Mouse (Mus musculus) cerebellum, adult 2 months (tissue): ENCODE results near the gene Setd5. TPM values are rescaled to one million over a fixed set of nuclear protein-coding genes. Genes with fewer than 3 reads are reported as not detected.

Source experiments
- DNase-seq, 2 experiments: peaks; one replicate each; pipeline ENCODE4 v3.0.0; 2021
- H3K27ac ChIP-seq: fragments of 200-500 bp; 2 replicates; pipeline ENCODE4 v1.5.1; 2012; ENCODE audit warnings: low read length, control low read depth, inconsistent platforms; ENCODE audit not compliant: insufficient read depth
- H3K27me3 ChIP-seq: fragments of 200-500 bp; 2 replicates; pipeline ENCODE4 v1.6.1; 2012; ENCODE audit warnings: inconsistent platforms, mild to moderate bottlenecking, low read length, moderate library complexity; ENCODE audit not compliant: control insufficient read depth, insufficient read depth
- H3K4me1 ChIP-seq: fragments of 200-500 bp; 2 replicates; pipeline ENCODE4 v1.6.1; 2011; ENCODE audit warnings: low read length; ENCODE audit not compliant: control insufficient read depth, insufficient read depth
- H3K4me3 ChIP-seq: fragments of 200-500 bp; replicated peaks from 2 replicates; pipeline ENCODE3; 2011; ENCODE audit warnings: mild to moderate bottlenecking, low read depth, low read length, control low read depth; ENCODE audit not compliant: insufficient read depth
- CTCF ChIP-seq: fragments of 200-500 bp; IDR thresholded peaks from 2 replicates; pipeline ENCODE4 v1.5.1; 2011; ENCODE audit warnings: low read depth, mild to moderate bottlenecking, control low read depth, low read length, moderate library complexity, borderline replicate concordance; ENCODE audit not compliant: insufficient read depth
- POLR2A ChIP-seq: fragments of 200-500 bp; IDR thresholded peaks from 2 replicates; pipeline ENCODE4 v1.6.1; 2011; ENCODE audit warnings: low read length, control low read depth, borderline replicate concordance; ENCODE audit not compliant: insufficient read depth
- WGBS: fragments of 180-500 bp; shearing (Covaris S2); methylation state at CpG from one replicate; pipeline ENCODE4 v1.1.7; 2018; 5-methylcytosine and 5-hydroxymethylcytosine counted together
- polyA plus RNA-seq: library from polyadenylated mRNA; depleted of rRNA; stranded (reverse); fragments of >200 nt; gene quantifications from 2 replicates; pipeline ENCODE4 v1.2.3, GENCODE M21; 2012

The Setd5 gene
- polyA plus RNA-seq, 1 experiment, result 58.9 TPM

GRCm38 (mm10) chr6:113109956-113110355 is 32.8 kb downstream of the Setd5 start:
- H3K27ac ChIP-seq, result no peak overlapping the region
- no peak for TF ChIP-seq POLR2A
- TF ChIP-seq CTCF, result no peak
- no peaks in the 10 kb centered on the region for H3K4me1 ChIP-seq
- no peaks in the 10 kb centered on the region for H3K27me3 ChIP-seq
- 90% methylated on average over 7 of the region's 7 CpGs for WGBS
- no peak for DNase-seq
- no peak overlapping the region for H3K4me3 ChIP-seq

- 92% methylated on average over 10 of the region's 10 CpGs for WGBS
- TF ChIP-seq POLR2A (no peak), CTCF (no peak)
These were observed 43.6 kb downstream of the Setd5 start for GRCm38 (mm10) chr6:113120806-113121205.

GRCm38 (mm10) chr6:113133360-113133759 is 56.2 kb downstream of the Setd5 start:
- no peak for TF ChIP-seq POLR2A
- TF ChIP-seq CTCF, result no peak

More at GRCm38 (mm10) chr6:113120806-113121205, 43.6 kb downstream of the Setd5 start:
- H3K27me3 ChIP-seq, result no peaks in the 10 kb centered on the region
- DNase-seq, result no peak
- H3K4me3 ChIP-seq, result no peak overlapping the region
- no peaks in the 10 kb centered on the region for H3K4me1 ChIP-seq
- no peak overlapping the region for H3K27ac ChIP-seq

GRCm38 (mm10) chr6:113141389-113142094 is 64.4 kb downstream of the Setd5 start:
- no peak for DNase-seq
- TF ChIP-seq CTCF (no peak), POLR2A (no peak)
- Histone ChIP-seq H3K27me3 (no peaks in the 10 kb centered on the region), H3K4me1 (no peaks in the 10 kb centered on the region), H3K4me3 (no peak overlapping the region), H3K27ac (no peak overlapping the region)
- WGBS, result 73% methylated on average over 1 of the region's 1 CpGs

More at GRCm38 (mm10) chr6:113133360-113133759, 56.2 kb downstream of the Setd5 start:
- no peak overlapping the region for H3K4me3 ChIP-seq
- no peak overlapping the region for H3K27ac ChIP-seq
- WGBS, result 64% methylated on average over 2 of the region's 2 CpGs
- no peaks in the 10 kb centered on the region for H3K4me1 ChIP-seq
- no peak for DNase-seq
- no peaks in the 10 kb centered on the region for H3K27me3 ChIP-seq

GRCm38 (mm10) chr6:113144764-113145163 is 67.6 kb downstream of the Setd5 start:
- no peak for DNase-seq
- H3K27me3 ChIP-seq, result no peaks in the 10 kb centered on the region

GRCm38 (mm10) chr6:113145249-113145648 is 68.1 kb downstream of the Setd5 start:
- Histone ChIP-seq H3K27ac (no peak overlapping the region), H3K27me3 (no peaks in the 10 kb centered on the region), H3K4me1 (no peaks in the 10 kb centered on the region), H3K4me3 (no peak overlapping the region)
- TF ChIP-seq CTCF, result no peak
- no peak for TF ChIP-seq POLR2A
- no peak for DNase-seq
- 88% methylated on average over 4 of the region's 4 CpGs for WGBS

More at GRCm38 (mm10) chr6:113144764-113145163, 67.6 kb downstream of the Setd5 start:
- H3K4me1 ChIP-seq, result no peaks in the 10 kb centered on the region
- WGBS, result 95% methylated on average over 1 of the region's 1 CpGs
- H3K27ac ChIP-seq, result no peak overlapping the region
- H3K4me3 ChIP-seq, result no peak overlapping the region
- TF ChIP-seq POLR2A, result no peak
- TF ChIP-seq CTCF, result no peak

GRCm38 (mm10) chr6:113154071-113154470 is 76.9 kb downstream of the Setd5 start:
- no peaks in the 10 kb centered on the region for H3K4me1 ChIP-seq
- H3K27me3 ChIP-seq, result no peaks in the 10 kb centered on the region
- DNase-seq, result no peak
- no peak overlapping the region for H3K27ac ChIP-seq
- 96% methylated on average over 8 of the region's 8 CpGs for WGBS
- TF ChIP-seq CTCF (no peak), POLR2A (no peak)
- H3K4me3 ChIP-seq, result no peak overlapping the region

GRCm38 (mm10) chr6:113154886-113155285 is 77.7 kb downstream of the Setd5 start:
- TF ChIP-seq CTCF (no peak), POLR2A (no peak)
- DNase-seq, result no peak
- Histone ChIP-seq H3K27ac (no peak overlapping the region), H3K27me3 (no peaks in the 10 kb centered on the region), H3K4me1 (no peaks in the 10 kb centered on the region), H3K4me3 (no peak overlapping the region)
- 79% methylated on average over 6 of the region's 6 CpGs for WGBS
